Mouse (Mus musculus) ovary, adult 10 weeks (tissue): ENCODE results near the gene Lrrc75a. TPM values are rescaled to one million over a fixed set of nuclear protein-coding genes. Genes with fewer than 3 reads are reported as not detected.

Experiments used
- polyA plus RNA-seq: library from polyadenylated mRNA; stranded (reverse); fragments of 350-450 nt; fragmentation: Illumina TruSeq; extraction: RNeasy Lipid Tissue Mini Kit (QIAGEN cat#74804); gene quantifications from one replicate; pipeline ENCODE4 v1.2.3, GENCODE M21; 2014

Lrrc75a gene
- 30.0 TPM for polyA plus RNA-seq

GRCm38 (mm10) chr11:62647661-62648590 lies at the start of gene Lrrc75a:
TSS of gene Lrrc75a (minus strand) at chr11:62648523.

DNA sequence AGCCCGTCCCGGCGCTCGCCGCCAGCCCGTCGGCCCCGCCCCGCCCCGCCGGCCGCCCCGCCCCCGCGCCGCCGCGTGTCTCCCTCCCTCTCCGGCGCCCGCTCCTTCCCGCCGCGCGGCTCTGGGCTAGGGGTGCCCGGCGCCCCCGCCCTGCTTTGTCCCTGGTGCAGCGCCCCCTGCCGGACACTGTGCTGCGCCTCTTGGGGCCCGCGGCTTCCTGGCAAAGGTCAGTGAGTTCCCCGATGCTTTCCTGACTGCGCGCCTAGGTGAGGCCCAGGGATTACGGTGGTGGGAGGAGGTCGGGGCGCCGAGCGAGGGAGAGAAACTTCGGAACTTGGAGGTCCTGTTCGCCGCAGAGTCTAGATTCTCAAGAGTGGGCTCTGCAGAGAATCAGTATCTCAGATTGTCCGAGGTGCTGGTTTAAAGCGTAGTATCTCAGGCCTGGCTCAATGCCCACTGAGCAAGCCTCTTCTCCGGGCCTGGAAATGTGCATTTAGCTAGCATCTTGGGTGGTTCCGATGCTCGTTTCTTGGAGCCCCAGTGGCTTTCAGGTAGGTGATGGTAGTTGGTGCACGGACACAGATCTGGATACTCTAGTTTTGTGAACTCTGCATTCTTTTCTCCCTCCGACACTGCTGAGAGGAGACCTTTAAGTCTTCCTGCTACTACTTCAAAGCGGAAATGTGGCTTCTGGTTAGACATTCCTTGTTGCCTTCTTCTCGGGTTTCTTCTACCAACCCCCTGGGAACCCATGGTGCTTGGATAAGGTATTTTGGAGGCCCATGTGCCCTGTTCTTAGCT lies 468 bp upstream of the Lrrc75a start, which contains the start of gene Mmgt2:
Gene Mmgt2 (plus strand): TSS at position 74 of the 801 bp plus-strand sequence.

DNA sequence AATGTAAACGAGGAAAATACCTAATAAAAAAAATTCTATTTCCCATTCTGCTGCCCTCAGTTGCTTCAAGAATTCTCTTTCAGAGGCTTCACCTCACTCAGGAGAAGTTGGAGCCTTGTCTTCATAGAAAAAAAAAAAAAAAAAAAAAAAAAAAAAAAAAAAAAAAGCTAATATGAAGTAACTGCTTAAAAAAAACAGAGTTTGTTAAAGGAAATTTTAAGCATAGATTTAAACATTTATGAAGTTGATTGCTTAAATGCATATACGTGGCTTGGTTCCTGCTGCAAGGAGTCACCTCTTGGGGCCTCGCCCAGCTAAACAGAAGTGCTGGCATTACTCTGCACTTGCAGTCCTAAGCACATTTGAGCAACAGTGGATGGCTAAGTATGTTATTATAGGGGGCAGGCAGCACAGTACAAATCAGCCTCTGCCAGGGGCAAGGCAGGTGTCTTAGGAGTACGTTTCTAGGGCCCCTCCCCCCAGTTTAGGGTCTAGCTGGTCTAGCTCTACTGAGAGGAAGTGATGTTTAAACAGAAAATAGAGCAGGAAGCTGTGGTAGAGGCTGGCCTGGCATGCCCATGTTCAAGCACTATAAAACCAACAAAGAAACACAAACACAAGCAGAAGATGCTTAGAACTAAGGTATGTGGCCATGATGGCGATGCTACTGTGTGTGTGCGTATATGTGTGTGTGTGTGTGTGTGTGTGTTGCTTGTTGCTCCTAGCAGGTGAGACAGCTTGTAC lies 74.2 kb downstream of the Lrrc75a start, which contains the start of gene Trpv2:
Gene Trpv2 (plus strand): TSS at position 528 of the 744 bp plus-strand sequence.

Other genes starting within 250 kb of the Lrrc75a start
- gene Pigl, start 190.1 kb downstream of the Lrrc75a start, polyA plus RNA-seq, result 3.3 TPM
- gene Ncor1, start 190.0 kb downstream of the Lrrc75a start, polyA plus RNA-seq, result 382 TPM
- gene Cenpv, start 109.3 kb downstream of the Lrrc75a start, polyA plus RNA-seq, result 25.1 TPM
- 32.7 TPM for gene Ubb, start 97.4 kb downstream of the Lrrc75a start, polyA plus RNA-seq
- gene Trpv2, start 74.0 kb downstream of the Lrrc75a start, polyA plus RNA-seq, result 0.26 TPM
- gene Mmgt2, start 141 bp upstream of the Lrrc75a start, polyA plus RNA-seq, result 27.8 TPM
- 5.9 TPM for gene Zfp287, start 83.4 kb upstream of the Lrrc75a start, polyA plus RNA-seq
- not detected for gene Gm10428, start 104.6 kb upstream of the Lrrc75a start, polyA plus RNA-seq
- 7.2 TPM for gene Zfp286, start 140.9 kb upstream of the Lrrc75a start, polyA plus RNA-seq
- 3.5 TPM for gene Trim16, start 171.7 kb upstream of the Lrrc75a start, polyA plus RNA-seq
- 0.66 TPM for gene Fbxw10, start 198.5 kb upstream of the Lrrc75a start, polyA plus RNA-seq
- 142 TPM for gene Tvp23b, start 230.9 kb upstream of the Lrrc75a start, polyA plus RNA-seq